Mouse (Mus musculus) heart, embryonic 13.5 days (tissue): ENCODE data around the gene Pde7b. TPM values are rescaled to one million over a fixed set of nuclear protein-coding genes. Genes with fewer than 3 reads are reported as not detected.

Experiments
- ATAC-seq: fragments of 200-750 bp; cut with Nextera tagmentation; 2 replicates; pipeline ENCODE4 v1.8.0; 2017; ENCODE audit warnings: moderate TSS enrichment; ENCODE audit not compliant: insufficient number of reproducible peaks, low FRiP score, low TSS enrichment; ENCODE audit errors: extremely low read depth
- H3K27ac ChIP-seq: fragments of 300-500 bp; sonication (generic); replicated peaks from 2 replicates; pipeline ENCODE4 v1.5.1; 2015; ENCODE audit warnings: moderate library complexity, mild to moderate bottlenecking, inconsistent platforms
- H3K27me3 ChIP-seq: fragments of 300-500 bp; sonication (generic); replicated peaks from 2 replicates; pipeline ENCODE4 v1.6.1; 2015; ENCODE audit warnings: mild to moderate bottlenecking, inconsistent platforms
- H3K36me3 ChIP-seq: fragments of 300-500 bp; sonication (generic); 2 replicates; pipeline ENCODE4 v1.6.1; 2015; ENCODE audit warnings: mild to moderate bottlenecking, inconsistent platforms
- H3K4me1 ChIP-seq: fragments of 300-500 bp; sonication (generic); 2 replicates; pipeline ENCODE4 v1.6.1; 2015; ENCODE audit warnings: inconsistent platforms
- H3K4me2 ChIP-seq: fragments of 300-500 bp; sonication (generic); 2 replicates; pipeline ENCODE4 v1.6.1; 2015; ENCODE audit warnings: inconsistent platforms, mild to moderate bottlenecking, moderate library complexity
- H3K4me3 ChIP-seq: fragments of 300-500 bp; sonication (generic); 2 replicates; pipeline ENCODE4 v1.5.1; 2015; ENCODE audit warnings: moderate library complexity, mild to moderate bottlenecking, inconsistent platforms
- H3K9ac ChIP-seq: fragments of 300-500 bp; sonication (generic); 2 replicates; pipeline ENCODE4 v1.6.1; 2015; ENCODE audit warnings: inconsistent platforms, mild to moderate bottlenecking, moderate library complexity
- H3K9me3 ChIP-seq: fragments of 300-500 bp; sonication (generic); 2 replicates; pipeline ENCODE4 v1.6.1; 2016; ENCODE audit warnings: inconsistent platforms
- WGBS: fragments of 180-500 bp; shearing (Covaris S2); methylation state at CpG from one replicate; pipeline ENCODE4 v1.1.7; 2015; ENCODE audit warnings: mixed read lengths; 5-methylcytosine and 5-hydroxymethylcytosine counted together
- polyA plus RNA-seq: library from polyadenylated mRNA; unstranded; fragments of >200 nt; fragmentation: Nextera tagmentation; extraction: Ambion mirVana; gene quantifications from 2 replicates; pipeline ENCODE4 v1.2.1, GENCODE M21; 2015

Gene Pde7b
- polyA plus RNA-seq, 1 experiment from 2014 or later: 9.1 TPM

GRCm38 (mm10) chr10:20513461-20513860 is 211.4 kb downstream of the Pde7b start:
- H3K9ac ChIP-seq: no peak overlapping the region
- 76% methylated on average over 5 of the region's 5 CpGs for WGBS
- no peaks in the 10 kb centered on the region for H3K9me3 ChIP-seq
- no peaks in the 10 kb centered on the region for H3K36me3 ChIP-seq
- no peaks in the 10 kb centered on the region for H3K27me3 ChIP-seq
- H3K4me3 ChIP-seq: no peak overlapping the region
- ATAC-seq: no peak
- peaks cover 23% of the 10 kb centered on the region for H3K4me1 ChIP-seq
- no peak overlapping the region for H3K27ac ChIP-seq
- H3K4me2 ChIP-seq: no peak overlapping the region

- WGBS: 57% methylated on average over 4 of the region's 4 CpGs
Measured at GRCm38 (mm10) chr10:20509819-20510218, 215.1 kb downstream of the Pde7b start.

GRCm38 (mm10) chr10:20508497-20508896 is 216.4 kb downstream of the Pde7b start:
- no peak for ATAC-seq
- Histone ChIP-seq H3K36me3 (no peaks in the 10 kb centered on the region), H3K4me1 (peaks cover 27% of the 10 kb centered on the region), H3K27me3 (no peaks in the 10 kb centered on the region), H3K4me3 (no peak overlapping the region), H3K9me3 (no peaks in the 10 kb centered on the region), H3K9ac (no peak overlapping the region), H3K27ac (peak overlapping the region; percentile 1; the same call in 1 of the 2 replicates), H3K4me2 (no peak overlapping the region)
- WGBS: 74% methylated on average over 3 of the region's 3 CpGs

More at GRCm38 (mm10) chr10:20509819-20510218, 215.1 kb downstream of the Pde7b start:
- H3K9ac ChIP-seq: no peak overlapping the region
- H3K36me3 ChIP-seq: no peaks in the 10 kb centered on the region
- H3K4me3 ChIP-seq: no peak overlapping the region
- no peak for ATAC-seq
- H3K9me3 ChIP-seq: no peaks in the 10 kb centered on the region
- peaks cover 33% of the 10 kb centered on the region for H3K4me1 ChIP-seq
- H3K27ac ChIP-seq: no peak overlapping the region
- no peaks in the 10 kb centered on the region for H3K27me3 ChIP-seq
- no peak overlapping the region for H3K4me2 ChIP-seq

- peak overlapping the region; percentile 17 for H3K27ac ChIP-seq
- no peaks in the 10 kb centered on the region for H3K9me3 ChIP-seq
- WGBS: 52% methylated on average over 9 of the region's 9 CpGs
- H3K36me3 ChIP-seq: no peaks in the 10 kb centered on the region
- H3K4me3 ChIP-seq: no peak overlapping the region
- ATAC-seq: no peak
- H3K9ac ChIP-seq: no peak overlapping the region
- H3K27me3 ChIP-seq: no peaks in the 10 kb centered on the region
- no peak overlapping the region for H3K4me2 ChIP-seq
- peaks cover 30% of the 10 kb centered on the region for H3K4me1 ChIP-seq
Measured at GRCm38 (mm10) chr10:20507732-20508412, 217.0 kb downstream of the Pde7b start.

- Histone ChIP-seq H3K27ac (peak overlapping the region; percentile 17; the same call in 1 of the 2 replicates), H3K4me2 (no peak overlapping the region), H3K9ac (no peak overlapping the region), H3K9me3 (no peaks in the 10 kb centered on the region), H3K4me3 (no peak overlapping the region), H3K36me3 (no peaks in the 10 kb centered on the region), H3K27me3 (no peaks in the 10 kb centered on the region), H3K4me1 (peaks cover 36% of the 10 kb centered on the region)
- ATAC-seq: no peak
- WGBS: 81% methylated on average over 2 of the region's 2 CpGs
Measured at GRCm38 (mm10) chr10:20507069-20507468, 217.8 kb downstream of the Pde7b start.

- WGBS: 81% methylated on average over 10 of the region's 10 CpGs
- H3K9ac ChIP-seq: no peak overlapping the region
- no peak overlapping the region for H3K4me3 ChIP-seq
- H3K4me2 ChIP-seq: no peak overlapping the region
- H3K36me3 ChIP-seq: no peaks in the 10 kb centered on the region
- H3K27ac ChIP-seq: no peak overlapping the region
- H3K9me3 ChIP-seq: no peaks in the 10 kb centered on the region
- ATAC-seq: no peak
- H3K27me3 ChIP-seq: no peaks in the 10 kb centered on the region
- H3K4me1 ChIP-seq: peaks cover 47% of the 10 kb centered on the region
Measured at GRCm38 (mm10) chr10:20505454-20505853, 219.4 kb downstream of the Pde7b start.

- Histone ChIP-seq H3K9me3 (no peaks in the 10 kb centered on the region), H3K36me3 (no peaks in the 10 kb centered on the region), H3K4me1 (peaks cover 45% of the 10 kb centered on the region), H3K27ac (no peak overlapping the region), H3K4me2 (no peak overlapping the region), H3K4me3 (no peak overlapping the region), H3K9ac (no peak overlapping the region), H3K27me3 (no peaks in the 10 kb centered on the region)
- ATAC-seq: no peak
- 75% methylated on average over 3 of the region's 3 CpGs for WGBS
Measured at GRCm38 (mm10) chr10:20504800-20505199, 220.1 kb downstream of the Pde7b start.

- H3K36me3 ChIP-seq: no peaks in the 10 kb centered on the region
- H3K9me3 ChIP-seq: no peaks in the 10 kb centered on the region
- no peak for ATAC-seq
- H3K27me3 ChIP-seq: no peaks in the 10 kb centered on the region
- no peak overlapping the region for H3K9ac ChIP-seq
- no peak overlapping the region for H3K4me2 ChIP-seq
- 76% methylated on average over 17 of the region's 17 CpGs for WGBS
- H3K27ac ChIP-seq: no peak overlapping the region
- no peak overlapping the region for H3K4me3 ChIP-seq
- H3K4me1 ChIP-seq: peaks cover 39% of the 10 kb centered on the region
Measured at GRCm38 (mm10) chr10:20503265-20504025, 221.4 kb downstream of the Pde7b start.

GRCm38 (mm10) chr10:20501221-20501620 is 223.7 kb downstream of the Pde7b start:
- H3K36me3 ChIP-seq: no peaks in the 10 kb centered on the region
- H3K27ac ChIP-seq: no peak overlapping the region
- H3K4me2 ChIP-seq: no peak overlapping the region
- no peaks in the 10 kb centered on the region for H3K9me3 ChIP-seq
- ATAC-seq: no peak
- 80% methylated on average over 6 of the region's 6 CpGs for WGBS
- H3K4me1 ChIP-seq: peaks cover 22% of the 10 kb centered on the region
- H3K9ac ChIP-seq: no peak overlapping the region
- H3K27me3 ChIP-seq: no peaks in the 10 kb centered on the region
- H3K4me3 ChIP-seq: no peak overlapping the region

- no peak overlapping the region for H3K4me2 ChIP-seq
- H3K9ac ChIP-seq: no peak overlapping the region
- WGBS: 82% methylated on average over 4 of the region's 4 CpGs
Measured at GRCm38 (mm10) chr10:20495051-20495450, 229.8 kb downstream of the Pde7b start.

GRCm38 (mm10) chr10:20493826-20494455 is 230.9 kb downstream of the Pde7b start:
- Histone ChIP-seq H3K4me3 (no peak overlapping the region), H3K36me3 (no peaks in the 10 kb centered on the region), H3K9ac (no peak overlapping the region), H3K9me3 (no peaks in the 10 kb centered on the region), H3K4me2 (no peak overlapping the region), H3K27ac (no peak overlapping the region), H3K4me1 (peaks cover 39% of the 10 kb centered on the region), H3K27me3 (no peaks in the 10 kb centered on the region)
- ATAC-seq: no peak
- WGBS: 71% methylated on average over 5 of the region's 5 CpGs

More at GRCm38 (mm10) chr10:20495051-20495450, 229.8 kb downstream of the Pde7b start:
- Histone ChIP-seq H3K27ac (no peak overlapping the region), H3K27me3 (no peaks in the 10 kb centered on the region), H3K9me3 (no peaks in the 10 kb centered on the region), H3K36me3 (no peaks in the 10 kb centered on the region), H3K4me1 (peaks cover 35% of the 10 kb centered on the region), H3K4me3 (no peak overlapping the region)
- ATAC-seq: no peak
